Mouse (Mus musculus) c-Kit-negative CD71-positive TER-119-positive erythroid progenitor cells, embryonic 14.5 days (primary cell): ENCODE measurements around the gene Nr0b2.
A peak's percentile ranks its signal among the peaks of the same experiment; 100 is the strongest.
"Not testable (repeated sequence)": the region's sequence is repeated elsewhere in the genome, so short reads cannot be mapped to it uniquely, and the experiment has no call there.

Experiments used
- DNase-seq: peaks from one replicate; pipeline ENCODE4 v3.0.0-alpha.2; 2013; ENCODE audit warnings: low read depth, low spot score

Gene Nr0b2

DNA sequence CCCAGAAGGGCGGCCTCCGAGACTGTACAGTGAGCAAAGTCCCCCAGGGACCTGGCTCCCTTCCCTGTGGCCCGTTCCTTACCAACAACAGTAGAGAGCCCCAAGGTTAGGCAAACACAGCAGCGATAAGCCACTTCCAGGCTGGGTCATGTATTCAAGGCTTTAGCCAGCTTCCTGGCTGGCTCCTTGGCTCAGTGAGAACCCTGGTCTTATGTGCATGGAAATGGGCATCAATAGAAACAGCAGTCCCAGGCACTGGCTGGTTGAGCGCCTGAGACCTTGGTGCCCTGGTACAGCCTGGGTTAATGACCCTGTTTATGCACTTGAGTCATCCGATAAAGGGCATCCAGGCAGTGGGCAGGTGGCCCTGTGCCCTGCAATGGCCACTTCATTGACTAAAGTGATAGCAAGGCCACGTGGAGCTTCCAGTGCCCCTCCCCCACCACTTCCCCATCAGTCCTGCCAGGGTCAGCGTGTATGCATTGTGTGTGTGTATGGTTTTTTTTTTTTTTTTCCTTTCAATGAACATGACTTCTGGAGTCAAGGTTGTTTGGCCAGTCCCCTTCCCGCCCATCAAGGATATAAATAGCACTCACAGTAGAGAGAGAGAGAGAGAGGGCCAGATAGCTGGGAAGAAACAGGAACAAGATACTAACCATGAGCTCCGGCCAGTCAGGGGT, at the start of gene Nr0b2:
Nr0b2 (plus strand) TSS at position 609 of the 680 bp plus-strand sequence.
- DNase-seq = no peak

DNA sequence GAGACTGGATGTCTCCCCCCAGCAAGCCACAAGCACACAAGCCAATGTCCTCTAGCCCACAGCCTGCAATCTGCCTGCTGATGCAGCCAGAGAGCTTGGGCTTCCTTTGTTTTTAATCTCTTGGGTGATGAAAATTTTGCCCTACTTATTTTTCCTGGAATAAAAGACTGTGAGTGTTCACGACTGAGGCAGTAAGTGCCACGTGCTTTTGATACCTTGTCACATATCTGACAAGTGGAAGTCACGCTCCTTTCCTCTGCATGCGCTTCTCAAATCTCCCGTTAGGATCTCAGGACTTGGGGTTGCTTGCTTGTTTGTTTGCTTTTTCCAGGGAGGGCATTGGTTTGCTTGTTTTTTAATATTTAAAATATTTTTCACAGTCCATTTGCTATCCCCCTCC, 48.9 kb upstream of the Nr0b2 start:
- no peak for DNase-seq

DNA sequence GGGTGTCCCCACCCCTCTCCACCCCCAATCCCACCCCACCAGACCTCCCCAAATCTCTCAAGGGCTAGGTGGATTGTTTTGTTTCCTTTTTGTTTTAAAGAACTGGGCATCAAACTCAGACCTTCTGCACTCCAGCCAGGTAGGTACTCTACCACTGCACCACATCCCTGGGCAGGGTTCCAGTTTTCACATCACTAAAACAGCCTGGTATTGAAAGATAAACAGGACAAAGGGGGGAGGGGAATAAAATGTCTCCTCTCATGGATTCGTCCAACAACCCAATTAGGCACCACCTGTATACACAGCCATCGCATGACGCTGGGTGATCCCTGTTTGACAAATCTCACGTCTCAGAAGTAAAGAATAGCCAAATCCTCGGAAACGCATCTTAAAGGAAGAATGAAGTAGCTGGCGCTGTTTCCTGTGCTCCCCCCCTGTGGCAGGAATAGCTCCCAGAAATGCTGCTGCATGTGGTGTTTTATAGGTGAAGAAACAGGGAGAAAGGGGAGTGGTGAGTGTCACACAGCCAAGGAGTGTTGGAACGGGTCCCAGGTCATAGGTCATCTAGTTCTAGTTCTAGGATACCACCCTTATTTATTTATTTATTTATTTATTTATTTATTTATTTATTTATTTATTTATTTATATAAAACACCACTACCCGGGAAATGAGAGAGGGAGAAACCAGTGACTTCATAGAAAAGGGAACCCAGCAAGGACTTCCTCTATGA, 48.3 kb upstream of the Nr0b2 start:
- DNase-seq = no peak

DNA sequence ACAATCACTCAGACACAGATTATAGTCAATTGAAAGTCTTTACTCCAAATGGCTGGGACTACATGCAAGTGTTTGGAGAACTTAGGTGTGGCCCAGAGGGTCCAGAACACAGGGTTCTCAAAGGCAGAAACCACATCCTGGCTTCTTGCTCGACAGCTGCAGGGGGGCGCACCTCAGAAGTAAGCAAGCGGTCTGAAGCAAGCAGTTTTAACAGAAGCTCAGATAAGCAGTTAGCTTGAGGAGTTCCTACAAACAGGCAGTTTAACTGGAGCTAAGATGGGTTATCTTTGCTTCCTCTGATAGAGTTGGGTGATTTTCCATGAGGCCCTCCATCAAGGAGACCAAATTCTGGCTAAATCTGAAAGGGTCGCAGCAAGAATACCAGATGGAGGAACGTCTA, 46.6 kb upstream of the Nr0b2 start:
- no peak for DNase-seq

DNA sequence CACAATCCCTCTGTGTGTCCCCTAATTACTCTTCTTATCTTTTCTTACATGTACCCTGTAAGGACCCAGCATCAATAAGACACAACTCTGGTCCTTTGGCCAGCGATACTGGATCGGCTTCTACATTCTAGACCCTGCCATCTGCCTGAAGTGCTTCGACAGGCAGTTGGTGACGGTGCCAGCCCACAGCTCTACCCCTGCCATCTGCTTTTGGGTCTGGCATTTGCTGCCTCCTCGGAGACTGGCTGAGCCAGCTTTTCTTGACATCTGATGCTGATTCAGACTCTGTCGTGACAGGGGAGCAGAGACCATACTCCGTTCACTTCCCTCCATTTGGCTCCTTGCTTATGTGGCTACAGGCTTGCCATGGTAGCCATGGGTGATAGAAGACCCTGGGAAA, 44.2 kb upstream of the Nr0b2 start:
- no peak for DNase-seq

DNA sequence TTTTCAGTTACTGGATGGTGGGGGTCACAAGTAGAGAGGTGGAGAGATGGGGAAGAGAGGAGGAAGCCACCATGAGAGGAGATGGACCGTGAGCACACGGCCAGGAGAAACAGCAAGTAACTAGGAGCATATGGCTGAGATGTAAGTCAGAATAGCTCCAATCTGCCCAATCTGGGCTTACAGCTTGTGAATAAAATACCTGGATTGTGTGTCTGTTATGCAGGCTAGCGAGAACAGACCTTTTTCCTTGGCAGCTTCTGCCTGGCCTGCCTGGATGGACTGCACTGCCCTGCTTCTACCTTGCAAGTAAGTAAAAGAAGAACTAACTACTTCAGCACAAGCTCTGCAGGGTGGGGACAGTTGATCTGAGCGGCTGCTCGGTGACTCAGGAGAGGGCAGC, 42.1 kb upstream of the Nr0b2 start:
- no peak for DNase-seq

DNA sequence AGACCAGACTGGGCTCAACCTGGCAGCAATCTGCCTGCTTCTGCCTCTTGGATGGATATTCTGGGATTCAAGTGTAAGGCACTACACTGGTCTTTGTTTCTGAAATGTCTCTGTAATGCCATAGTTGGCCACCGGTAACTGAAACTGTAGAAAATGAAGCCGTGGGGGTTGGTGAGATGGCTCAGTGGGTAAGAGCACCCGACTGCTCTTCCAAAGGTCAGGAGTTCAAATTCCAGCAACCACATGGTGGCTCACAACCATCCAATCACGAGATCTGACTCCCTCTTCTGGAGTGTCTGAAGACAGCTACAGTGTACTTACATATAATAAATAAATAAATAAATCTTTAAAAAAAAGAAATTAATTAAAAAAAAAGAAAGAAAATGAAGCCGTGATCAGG, 40.7 kb upstream of the Nr0b2 start:
- DNase-seq = not testable (repeated sequence)

DNA sequence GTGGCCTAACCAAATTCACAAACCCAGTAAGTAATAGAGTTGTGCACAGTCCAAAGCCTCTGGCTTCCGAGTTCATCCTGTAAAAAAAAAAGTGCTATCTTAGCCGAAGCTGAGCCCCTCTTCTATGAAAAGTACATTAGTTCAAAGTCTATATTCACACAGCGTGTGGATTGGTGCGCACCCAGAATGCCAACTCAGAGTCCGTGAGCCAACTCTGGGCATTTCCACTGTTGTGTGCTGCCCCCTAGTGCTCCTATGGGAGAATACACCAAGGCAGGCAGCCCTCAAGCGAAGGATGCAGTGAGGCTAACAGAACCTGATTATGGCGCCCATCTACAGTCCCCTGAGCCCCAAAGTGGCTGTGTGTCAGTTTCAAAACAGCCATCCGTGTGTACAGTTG, 40.2 kb upstream of the Nr0b2 start:
- peak; percentile 25 for DNase-seq

DNA sequence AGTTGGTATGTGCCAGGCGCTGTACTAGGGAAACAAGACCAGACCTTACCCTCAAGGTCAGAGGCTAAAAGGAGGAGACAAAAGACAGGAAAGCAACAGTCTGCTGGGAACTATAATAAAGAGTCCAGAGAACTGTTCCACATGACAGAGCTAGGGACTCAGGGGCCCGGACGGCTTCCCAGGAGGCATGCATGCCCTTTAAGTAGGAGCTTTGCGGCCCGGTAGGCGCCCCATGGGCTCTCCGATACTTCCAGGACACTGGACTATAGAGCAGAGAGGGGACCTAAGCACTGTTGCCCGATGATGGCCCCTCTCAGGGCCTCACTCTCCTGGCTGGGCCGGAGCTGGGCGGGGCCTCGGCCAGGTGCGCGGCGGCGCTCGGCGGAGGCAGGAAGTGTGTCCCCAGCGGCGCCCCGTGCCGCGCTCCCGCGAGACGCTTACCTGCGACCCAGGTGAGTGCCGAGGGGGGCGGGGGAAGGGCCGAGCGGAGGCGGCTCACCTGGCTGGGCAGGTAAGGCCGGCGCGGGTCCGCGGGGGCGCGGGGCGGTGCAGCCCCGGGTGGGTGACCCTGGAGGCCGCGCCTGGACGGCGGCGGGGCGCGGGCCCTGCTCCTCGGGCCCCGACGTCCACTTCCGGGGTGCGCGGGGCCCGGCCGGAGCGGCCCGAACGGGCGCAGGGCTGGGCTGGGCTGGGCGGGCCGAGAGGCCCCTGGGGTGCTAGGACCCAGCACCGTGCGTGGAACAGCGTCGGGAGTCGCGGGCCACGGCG, 34.4 kb upstream of the Nr0b2 start, which contains the start of gene Kdf1:
Kdf1 (plus strand) TSS at position 363 of the 768 bp plus-strand sequence.
- DNase-seq = no peak

DNA sequence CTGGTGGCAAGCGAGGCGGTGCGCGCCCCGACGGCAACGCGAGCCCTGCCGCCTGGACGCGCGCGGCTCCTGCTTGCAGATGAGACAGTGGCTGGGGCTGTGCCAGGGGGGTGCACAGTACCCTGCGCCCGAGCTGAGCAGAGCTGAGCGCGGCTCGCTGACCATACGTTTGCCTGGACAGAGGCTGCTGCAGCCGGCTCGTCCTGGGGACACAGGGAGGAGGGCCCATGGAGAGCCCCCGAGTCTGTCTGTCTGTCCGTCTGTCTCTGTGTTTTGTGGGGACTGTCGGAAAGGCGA, 33.9 kb upstream of the Nr0b2 start:
- no peak for DNase-seq

DNA sequence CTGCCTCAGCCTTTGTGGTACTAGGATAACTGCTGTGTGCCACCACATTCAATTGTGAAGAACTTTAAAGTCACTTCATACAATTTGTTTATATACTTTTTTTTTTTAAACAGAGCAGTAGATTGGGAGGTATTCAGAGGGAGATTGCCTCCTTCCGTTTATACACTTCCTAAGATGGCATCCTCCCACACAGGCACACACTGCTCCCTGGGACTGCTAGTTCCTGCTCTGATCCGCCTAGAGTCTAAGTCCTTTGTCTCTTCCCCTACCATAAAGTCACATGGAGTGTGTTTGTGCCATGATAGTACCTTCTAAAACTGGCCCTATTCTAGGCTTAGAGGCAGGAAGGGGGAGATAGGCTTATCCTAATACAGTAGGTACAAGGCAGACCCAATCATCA, 31.7 kb upstream of the Nr0b2 start:
- no peak for DNase-seq

DNA sequence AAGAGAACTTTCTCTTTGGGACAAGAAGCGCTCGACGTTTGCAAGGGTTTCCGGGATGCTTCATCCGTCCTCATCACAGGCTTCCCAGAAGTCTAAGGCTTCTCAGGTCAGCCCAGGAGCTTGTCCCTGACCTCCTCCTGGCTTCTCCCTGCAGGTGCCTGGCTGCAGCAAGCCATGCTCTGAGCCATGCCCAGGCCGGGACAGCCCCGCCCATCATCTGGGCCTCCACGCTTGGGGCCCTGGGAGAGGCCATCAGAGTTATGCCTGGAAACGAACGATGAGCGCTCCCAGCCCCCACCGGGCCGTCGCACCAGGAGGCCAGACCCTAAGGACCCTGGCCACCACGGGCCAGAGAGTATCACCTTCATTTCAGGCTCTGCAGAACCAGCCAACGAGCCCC, 25.4 kb upstream of the Nr0b2 start:
- DNase-seq = no peak

DNA sequence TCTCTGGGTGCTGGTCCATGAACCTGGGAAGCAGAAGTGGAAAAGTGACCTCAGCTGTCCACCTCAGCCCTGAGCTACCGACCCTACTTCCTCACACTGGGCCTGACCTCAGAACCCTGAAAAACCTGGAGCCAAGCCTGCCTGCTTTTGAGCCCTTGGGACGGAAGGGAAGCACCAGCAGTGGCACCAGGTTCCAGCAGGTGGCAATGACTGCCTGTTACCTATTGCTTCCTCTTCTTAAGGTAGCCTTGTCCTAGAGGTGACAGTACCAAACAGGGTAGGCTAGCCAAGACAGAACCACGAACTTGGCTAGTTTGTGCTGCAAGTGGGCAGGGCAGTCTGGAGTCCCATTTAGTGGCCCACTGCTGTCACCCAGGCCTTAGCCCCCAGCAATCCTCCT, 20.4 kb upstream of the Nr0b2 start:
- DNase-seq = no peak

DNA sequence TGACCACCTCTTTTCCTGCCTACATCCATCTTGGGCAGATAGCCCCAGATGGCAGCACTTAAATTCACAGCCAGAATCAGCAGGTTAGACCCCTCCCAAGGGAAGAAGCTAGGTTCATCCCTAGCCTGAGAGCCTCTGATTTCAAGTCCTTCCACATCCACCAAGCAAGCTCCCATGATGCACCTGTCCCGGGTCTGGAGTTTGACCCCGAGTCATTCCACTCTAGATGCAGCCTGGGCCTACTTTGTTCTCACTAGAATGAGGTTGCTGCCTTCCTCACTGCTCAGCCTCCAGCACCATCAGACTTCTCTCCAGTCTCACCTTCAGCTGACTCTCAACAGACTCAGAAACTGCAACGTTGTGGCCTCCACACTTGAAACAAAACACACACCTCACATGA, 17.1 kb upstream of the Nr0b2 start:
- DNase-seq = no peak

DNA sequence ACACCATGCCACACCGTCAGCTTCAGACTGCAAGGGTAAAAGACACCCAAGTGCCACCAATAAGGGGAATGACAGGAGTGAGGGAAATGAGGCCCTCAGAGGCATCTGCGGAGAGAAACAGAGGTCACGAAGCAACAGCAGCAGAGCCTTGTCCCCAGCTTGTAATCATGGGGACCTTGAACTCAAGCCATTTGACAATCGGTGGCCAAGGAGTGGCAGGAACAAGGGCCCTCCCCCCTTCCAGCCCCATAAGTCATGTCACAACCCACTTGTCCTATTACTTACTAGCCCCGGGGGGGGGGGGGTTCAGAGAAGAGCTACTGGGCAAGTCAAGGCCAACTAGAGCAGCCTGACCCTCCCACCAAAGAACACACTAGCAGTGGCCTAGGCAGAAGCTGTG, 16.5 kb upstream of the Nr0b2 start:
- DNase-seq = no peak

DNA sequence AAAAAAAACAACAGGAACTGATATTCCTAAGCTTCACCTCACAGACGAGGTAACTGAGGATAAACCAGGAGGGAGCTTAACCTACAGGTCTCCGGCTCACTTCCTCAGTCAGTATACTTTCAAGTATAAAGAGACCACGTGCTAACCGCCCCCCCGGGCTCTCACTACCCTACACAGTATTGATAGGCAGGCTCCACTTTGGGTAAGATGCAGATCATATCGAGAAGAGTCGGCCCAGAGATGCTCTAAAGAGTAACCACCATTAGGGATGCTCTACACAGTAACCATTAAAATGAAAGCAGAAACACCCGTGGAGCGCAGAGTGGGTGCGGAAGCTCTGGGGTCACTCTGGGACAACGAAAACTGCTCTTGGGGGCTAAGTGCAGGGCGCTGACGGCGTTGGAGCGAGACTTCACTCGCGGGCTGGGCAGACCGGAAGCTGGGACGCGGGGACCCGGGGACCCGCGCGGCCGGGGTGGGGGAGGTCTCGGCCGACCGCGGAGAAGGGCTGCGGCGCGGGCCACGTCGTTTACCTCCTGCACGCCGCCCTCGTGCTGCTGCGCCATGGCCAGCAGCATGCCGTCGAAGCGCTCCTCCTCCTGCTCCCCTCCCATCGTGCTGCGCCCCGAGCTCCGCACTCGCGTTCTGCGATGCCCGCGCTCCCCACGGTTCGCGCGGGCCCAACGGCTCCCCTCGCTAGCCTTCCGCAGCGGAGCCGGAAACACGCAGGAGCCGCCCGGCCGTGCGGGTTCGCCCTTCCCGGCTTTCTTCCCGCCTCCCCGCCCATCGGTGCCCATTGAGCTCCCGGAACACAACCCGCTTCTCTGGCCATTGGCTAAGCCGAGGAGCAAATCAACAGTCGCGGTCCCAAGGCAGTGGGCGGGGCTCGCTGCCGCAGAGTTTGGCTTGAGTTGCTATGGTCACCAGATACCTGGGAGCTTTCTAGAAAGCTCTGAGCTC, 7.6 kb upstream of the Nr0b2 start, which contains the start of gene Nudc:
Nudc (minus strand) TSS at position 725 of the 960 bp plus-strand sequence.
- DNase-seq = peak; percentile 95

DNA sequence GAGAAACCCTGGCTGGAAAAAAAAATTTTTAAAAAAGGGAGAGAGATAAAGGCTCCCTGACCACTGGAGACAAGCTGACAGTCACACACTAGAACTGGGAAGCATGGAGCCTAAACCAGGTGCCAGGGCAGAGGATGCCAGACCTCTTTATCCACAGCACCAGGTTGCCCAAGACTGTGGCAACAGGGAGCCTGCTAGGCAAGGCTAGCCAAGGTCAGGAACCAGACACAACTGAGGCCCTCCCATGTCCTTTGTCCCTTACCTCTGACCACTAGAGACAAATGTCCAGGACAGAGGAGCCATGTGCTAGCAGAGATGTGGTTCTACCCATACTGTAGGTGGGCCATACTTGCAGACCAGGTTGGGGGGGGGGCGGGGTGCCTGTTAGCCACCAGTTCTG, 1.1 kb upstream of the Nr0b2 start:
- no peak for DNase-seq

DNA sequence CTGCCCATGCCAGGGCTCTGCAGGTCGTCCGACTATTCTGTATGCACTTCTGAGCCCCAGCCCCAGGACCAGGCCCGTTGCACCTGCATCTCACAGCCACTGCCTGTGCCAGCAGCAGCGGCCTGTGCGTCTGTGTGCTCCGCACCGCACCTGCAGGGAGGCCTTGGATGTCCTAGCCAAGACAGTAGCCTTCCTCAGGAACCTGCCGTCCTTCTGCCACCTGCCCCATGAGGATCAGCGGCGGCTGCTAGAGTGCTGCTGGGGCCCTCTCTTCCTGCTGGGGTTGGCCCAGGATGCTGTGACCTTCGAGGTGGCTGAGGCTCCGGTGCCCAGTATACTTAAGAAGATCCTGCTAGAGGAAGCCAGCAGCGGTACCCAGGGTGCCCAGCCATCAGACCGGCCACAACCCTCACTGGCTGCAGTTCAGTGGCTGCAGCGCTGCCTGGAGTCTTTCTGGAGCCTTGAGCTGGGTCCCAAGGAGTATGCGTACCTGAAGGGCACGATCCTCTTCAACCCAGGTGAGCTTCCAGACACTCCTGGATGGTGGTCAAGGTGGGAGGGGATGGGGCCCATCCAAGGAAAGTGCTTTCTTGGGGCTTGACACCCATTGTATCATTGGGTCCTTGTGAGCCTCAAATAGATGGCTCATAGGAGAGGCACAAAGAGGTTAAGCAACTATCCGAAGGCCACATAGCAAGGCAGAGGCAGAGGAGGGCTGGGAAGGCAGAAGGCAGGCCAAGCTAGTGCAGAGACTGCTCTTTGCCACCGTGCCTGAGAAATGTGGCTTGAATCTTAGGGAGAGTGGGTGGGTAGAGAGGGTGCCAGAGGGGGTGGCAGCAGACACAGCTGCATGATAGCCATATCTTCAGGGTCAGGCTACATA, 513 bp downstream of the Nr0b2 start:
- no peak for DNase-seq

DNA sequence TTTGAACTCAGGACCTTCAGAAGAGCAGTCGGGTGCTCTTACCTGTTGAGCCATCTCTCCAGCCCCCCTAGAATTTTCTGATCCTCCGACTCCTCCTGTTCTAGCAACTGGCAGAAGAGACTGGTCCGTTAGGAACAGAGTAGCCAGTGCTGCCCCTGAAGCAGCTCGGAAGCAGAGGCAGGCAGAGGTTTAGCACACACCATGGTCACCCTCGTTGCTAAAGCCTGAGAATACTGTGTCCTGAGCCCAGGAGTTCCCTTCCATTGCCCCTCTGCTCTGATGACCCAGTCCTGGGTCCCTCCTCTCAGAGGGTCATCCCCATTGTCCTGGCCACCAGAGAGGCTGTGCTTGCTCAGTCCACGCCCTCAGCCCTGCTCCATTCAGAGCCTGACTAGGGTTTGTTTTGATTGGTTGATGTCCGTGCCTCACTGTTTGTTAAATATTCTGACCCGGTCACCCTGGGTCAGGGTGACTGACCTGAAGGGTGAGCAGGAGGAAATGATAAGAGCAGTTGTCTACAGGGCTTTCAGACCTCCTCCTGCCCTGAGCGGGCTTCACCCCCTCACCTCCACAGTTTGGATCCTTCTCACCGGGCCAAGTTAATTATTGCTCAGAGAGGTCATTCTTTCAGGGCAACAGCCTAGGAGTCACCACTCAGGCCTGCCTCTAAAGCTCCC, 4.0 kb downstream of the Nr0b2 start:
- no peak for DNase-seq

DNA sequence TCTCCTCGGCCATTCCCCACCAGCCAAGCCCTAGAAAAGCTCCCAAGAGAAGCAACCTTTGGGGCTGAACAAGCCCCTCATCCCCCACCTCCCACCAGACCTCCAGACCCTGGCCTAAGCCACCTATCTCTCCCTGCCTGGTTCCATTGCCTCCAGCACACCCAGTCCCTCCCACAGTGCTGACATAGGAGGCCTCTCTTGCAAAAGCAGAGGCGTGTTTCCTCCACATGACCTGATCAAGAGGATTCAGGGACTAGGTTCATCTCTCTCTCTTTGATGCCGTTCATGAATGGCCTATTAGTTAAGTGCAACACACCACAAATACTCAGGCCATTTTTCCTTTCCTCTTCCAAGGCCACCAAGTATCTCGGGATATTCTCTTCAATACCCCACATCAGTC, 6.7 kb downstream of the Nr0b2 start:
- DNase-seq = no peak
